Mouse (Mus musculus) embryo, embryonic 10.5 days (tissue): ENCODE data around the gene Pcsk5.

Source experiments
- DNase-seq: peaks from one replicate; pipeline ENCODE4 v3.0.0-alpha.2; 2015; ENCODE audit warnings: low spot score

Gene Pcsk5

DNA sequence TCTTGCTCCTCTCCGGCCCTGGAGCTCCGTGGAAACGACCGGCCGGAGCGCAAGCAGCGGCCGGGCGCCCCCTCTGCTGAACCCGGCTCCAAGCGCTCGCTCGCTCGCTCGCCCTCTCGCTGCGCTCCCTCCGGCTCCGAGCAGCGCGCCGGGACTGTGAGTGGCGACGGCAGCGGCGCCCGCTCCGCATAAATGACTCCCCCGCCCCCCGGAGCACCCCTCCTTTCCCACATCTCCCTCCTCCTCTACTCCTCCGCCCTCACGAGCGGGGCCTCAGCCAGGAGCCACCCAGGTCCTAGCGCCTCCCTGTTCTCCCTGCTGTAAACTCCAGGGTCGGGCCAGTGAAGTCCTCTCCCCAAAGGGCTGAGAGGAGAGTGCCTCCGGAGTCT lies at the start of gene Pcsk5:
Gene Pcsk5, minus strand, starts transcription at position 162 of the 389 bp plus-strand sequence.
- DNase-seq = peak; percentile 92

- no peak for DNase-seq
These were observed 38.4 kb upstream of the Pcsk5 start for GRCm38 (mm10) chr19:17875804-17876203.

DNA sequence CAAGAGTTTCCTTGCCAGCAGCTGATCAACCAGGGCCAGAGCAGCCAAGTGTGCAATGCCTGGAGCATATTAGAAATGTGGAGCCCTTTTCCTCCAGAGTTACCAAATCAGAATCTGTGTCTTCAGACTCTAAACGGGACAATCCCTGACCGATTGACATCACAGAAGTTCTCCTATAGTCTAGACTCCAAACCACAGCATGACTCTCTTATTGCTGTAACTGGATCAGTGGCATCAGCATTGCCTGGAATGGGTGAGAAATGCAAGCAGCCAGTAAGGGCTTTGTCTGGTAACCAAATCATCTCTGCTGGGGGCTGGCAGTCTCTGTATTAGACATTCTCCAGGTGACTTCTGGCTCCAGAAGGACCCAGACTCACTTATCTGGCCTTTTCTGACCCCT lies 37.0 kb upstream of the Pcsk5 start:
- DNase-seq = no peak

DNA sequence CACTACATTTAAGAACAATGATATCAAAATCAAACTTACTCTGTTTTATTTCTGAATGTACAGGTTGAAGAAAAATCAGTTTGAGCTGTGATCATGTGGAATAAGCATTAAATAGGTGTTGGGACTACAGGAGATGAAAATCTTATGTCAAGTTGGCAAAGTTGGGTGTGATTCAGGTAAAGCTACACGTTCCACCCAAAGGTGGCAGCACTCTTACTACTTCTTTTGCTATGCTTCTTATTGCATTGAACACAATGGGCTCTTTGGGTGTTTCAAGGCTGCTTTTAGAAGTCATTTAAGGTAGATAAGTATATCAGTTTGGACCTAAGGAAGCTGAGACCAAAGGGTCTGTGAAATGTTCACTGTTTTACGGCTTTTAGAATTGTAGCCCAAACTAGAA lies 36.3 kb upstream of the Pcsk5 start:
- DNase-seq = peak; percentile 17

DNA sequence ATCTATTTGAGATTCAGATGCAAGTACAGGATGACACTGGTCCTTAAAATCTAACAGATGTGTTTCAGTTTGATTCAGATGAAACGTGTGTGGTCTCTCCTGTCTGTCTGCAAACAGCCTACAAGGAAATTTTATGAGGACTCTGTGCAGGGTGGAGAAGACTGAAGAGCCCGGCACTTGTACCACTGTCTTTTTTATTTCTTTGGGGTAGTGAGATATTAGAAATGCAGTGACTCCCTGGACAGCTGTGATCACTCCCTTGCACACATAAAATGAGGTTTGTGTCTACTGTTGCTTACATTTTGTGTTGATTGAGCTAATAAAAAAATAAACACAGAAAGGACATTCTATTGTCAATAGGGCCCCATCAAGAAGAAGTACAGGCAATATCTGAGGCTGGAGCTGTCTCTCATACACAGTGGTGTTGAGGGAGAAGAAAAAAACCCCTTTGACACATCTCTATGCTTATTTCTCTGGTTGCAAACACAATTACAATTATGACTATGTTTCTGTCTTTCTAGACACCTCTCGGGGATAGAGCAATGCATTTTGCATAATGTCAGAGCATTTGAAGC lies 29.0 kb upstream of the Pcsk5 start:
- DNase-seq = no peak

DNA sequence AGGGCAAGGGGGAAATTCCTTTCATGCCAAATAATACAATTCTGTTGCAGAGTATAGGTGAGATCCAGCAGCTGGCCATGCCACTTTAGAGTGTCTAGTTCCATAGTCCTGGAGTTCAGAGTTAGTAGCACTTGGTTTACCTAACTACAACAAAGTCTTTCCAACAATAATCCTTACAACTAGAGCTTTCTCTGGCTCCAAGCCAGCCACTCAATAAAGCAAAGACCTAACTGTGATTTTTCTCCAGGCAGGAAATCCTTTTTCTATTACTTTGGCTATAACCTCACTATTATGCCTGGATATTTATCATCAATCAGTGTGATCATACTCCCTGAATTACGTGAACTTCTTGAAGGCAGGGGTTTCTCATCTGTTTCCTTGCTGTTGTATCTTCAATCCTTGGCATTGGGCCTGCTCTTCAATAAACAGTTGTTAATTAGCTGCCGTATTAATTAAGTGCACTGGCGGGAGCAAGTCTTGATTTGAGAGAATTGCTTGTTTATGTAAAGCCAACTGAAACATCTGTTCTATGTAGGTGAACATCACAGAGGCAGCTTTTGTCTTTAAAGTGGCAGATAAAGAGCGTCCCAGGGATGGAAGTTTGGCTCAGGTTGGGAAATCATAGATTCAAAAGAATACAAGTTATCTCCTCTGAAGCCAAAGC lies 23.1 kb upstream of the Pcsk5 start:
- DNase-seq = no peak

DNA sequence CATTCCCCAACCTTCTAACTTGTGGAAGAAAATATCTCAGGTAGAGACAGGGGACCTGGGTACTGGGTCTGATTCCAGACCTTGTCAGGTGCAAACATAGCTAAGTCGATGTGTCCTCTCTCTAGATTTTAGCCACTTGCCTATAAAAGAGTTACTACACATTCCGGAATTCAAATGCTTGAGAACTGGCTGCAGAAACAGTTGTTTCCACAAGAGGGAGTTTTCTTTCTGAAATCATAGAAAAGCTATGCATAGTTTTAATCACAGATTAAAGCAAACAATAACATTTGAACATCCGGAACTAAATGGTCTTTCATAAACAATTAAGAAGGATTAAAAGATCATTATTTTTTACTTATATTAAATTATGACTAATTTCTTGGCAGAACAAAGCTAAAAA lies 19.3 kb upstream of the Pcsk5 start:
- peak; percentile 35 for DNase-seq

DNA sequence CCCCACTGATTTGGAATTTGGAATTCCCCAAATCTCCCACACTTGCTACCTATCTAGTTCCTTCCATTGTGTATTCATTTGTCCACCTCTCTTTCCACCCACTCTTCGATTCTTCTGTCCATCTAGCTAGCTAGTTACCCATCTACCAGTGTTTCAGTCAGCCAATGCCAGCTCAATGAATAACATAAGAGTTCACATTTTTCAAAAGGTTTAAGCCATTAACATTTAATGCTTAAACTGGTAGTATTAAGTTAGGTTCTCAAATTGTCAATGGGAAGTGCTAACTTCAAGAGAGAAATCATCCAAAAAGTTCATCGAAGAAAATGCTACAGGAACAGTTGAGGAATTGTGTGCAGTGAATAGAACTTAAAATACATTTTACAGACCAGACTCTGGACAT lies 11.0 kb upstream of the Pcsk5 start:
- DNase-seq = no peak

GRCm38 (mm10) chr19:17845967-17846366 lies 8.5 kb upstream of the Pcsk5 start:
- peak; percentile 6 for DNase-seq

DNA sequence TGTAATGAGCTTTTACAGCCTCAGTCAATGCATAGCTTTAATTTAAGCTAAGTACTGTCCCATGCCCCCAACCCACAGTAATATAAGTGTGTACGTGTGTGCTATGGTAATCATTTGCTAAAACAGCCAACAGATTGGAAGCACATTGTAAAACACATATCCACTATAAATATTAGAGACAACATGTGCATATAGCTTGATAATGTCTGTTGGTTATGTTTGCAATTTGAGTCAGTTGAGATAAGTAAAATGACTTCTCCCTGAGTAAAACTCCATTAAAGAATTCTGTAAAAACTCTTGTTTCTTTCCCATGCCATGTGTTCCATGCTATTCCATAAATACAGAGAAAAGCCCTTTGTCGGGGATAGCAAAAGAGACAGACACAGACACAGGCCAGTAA lies 4.2 kb upstream of the Pcsk5 start:
- no peak for DNase-seq

- no peak for DNase-seq
These were observed 2.4 kb upstream of the Pcsk5 start for GRCm38 (mm10) chr19:17839856-17840255.

- DNase-seq = peak; percentile 59
These were observed 614 bp downstream of the Pcsk5 start for GRCm38 (mm10) chr19:17836566-17837470.

DNA sequence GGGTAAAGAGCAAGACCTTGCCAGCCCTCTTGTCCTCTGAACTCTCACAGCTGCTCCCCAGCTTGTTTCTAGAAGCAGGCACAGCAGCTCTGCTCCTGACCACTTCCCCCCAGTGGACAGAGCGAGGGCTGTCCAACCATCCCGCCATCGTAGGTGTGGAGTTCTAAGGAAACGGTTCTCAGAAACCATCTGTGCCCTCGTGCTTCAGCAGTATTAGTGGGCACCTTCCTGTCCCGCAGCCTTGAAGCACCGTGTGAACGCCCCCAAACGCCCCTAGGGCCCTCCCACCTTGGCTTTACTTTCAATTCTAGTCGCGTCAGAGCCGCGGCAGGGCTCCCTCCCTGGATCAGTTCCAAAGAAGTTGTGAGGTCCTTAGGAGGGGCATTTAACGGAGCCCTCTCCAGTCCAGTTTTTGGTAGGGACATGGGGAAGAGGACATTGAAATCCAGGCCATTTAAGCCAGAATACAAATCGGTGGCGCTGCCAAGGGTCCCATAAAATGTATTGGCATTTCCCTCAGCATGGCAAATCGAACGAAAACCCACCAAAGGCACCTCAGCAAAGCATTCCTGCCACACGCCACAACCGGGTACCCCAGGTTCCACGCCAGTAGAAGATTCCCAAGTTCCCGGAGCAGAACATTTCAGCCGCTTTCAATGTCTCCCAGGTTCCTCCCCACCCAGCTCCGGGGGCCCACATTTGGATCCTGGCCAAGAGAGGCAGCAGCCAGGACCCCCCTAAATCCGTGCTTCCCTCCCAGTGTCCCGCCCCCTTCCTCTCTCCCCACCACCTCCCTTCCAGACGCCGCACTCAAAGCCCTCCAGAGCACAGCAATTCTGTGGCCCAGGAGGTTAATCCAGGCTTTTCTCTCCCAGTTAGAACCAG lies 1.5 kb downstream of the Pcsk5 start:
- peak; percentile 78 for DNase-seq

GRCm38 (mm10) chr19:17834894-17835293 lies 2.5 kb downstream of the Pcsk5 start:
- peak; percentile 4 for DNase-seq

DNA sequence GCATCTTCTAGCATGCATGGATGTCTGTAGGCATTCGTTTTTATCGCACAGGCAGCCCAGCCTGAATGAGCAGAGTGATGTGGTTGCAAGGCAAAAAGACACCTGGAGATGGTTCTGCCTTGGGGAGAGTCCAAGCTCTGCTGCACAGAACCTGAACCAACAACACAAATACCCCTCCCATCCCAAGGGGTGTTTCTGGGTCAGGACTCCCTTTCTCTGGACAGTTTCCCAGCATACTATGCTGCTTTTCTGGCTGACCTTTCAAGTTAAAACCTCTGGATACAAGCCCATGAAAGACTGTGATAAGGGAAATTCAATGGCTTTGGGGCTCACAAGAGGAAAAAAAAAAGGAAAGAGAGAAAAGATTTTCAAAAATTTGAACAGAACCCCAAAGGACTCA lies 6.1 kb downstream of the Pcsk5 start:
- no peak for DNase-seq

DNA sequence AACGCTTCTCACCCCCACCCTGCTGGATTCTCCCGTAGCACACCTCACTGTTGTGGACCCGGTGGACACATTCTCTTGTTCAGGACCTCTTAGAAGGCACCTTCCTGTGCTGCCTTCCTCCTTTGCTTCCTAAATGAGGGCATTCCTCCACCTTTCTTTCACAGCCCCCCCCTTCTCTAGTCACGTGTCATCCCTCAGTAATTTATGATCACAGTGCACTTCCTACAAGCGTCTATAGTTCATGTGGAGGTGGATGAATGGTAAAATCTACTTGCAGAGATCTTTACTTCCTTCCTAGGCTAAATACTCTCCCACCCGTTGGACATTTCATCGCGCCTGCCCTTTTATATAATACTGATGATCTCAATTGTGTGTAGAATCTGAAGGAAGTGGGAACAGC lies 9.0 kb downstream of the Pcsk5 start:
- DNase-seq = no peak

GRCm38 (mm10) chr19:17826694-17827093 lies 10.7 kb downstream of the Pcsk5 start:
- no peak for DNase-seq

- no peak for DNase-seq
These were observed 17.4 kb downstream of the Pcsk5 start for GRCm38 (mm10) chr19:17820046-17820445.

DNA sequence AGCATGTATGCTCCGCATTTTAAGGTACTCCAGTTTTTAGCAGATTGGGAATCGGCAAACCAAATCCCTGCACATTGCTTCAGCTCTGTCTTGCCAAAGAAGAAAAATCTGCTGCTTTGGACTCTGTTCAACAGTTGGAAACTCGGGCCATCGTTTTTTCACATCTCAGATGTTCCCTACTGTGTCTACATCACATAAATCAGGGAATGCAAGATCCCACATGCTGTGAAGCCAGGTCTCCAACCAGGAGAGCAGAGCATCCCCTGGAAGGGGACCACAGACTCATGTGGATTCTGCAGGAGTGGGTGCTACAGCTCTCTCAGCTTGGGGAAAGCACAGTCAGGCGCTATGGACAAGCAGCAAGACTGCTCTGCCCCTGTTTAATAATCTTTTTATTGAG lies 18.4 kb downstream of the Pcsk5 start:
- no peak for DNase-seq

- no peak for DNase-seq
These were observed 22.4 kb downstream of the Pcsk5 start for GRCm38 (mm10) chr19:17815062-17815461.

- DNase-seq = no peak
These were observed 23.9 kb downstream of the Pcsk5 start for GRCm38 (mm10) chr19:17813449-17813990.

DNA sequence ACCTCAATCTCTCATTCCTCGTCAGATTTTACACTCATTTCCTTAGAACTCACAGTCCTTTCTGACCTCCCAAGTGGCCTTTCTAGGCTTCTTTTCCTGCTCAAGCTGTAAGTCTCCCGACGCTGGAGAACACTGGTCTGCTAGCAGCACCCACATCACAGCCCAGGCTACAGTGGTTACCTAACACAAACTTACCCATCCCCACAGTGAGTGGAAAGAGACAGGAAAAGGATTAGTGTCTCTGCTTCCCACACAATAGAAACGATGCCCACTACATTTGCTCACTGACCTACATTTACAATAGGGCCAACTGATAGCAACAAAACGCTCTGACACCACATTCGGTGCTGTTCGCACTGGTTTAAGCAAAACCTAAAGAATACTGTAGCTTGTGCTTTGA lies 24.8 kb downstream of the Pcsk5 start:
- DNase-seq = no peak
